In the genomic region with DNA sequence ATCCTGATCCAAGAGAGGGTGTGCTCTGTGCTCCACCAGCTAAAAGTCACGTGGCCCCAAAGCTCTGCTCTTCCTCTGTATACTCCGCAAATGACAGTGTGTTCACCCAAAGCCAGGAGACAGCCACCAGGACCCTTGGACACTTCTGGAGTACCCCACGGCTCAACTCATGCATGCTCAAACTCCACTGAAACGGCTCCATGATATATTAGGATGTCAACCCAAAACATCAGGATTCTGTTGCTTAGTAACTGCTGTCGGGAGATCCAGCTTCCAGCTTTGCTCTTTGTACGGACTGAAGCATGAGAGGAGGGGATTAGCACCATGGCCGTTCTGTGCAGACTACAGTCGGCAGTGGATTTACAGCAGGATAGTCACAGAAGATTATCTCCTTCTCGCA, we compare ENCODE assay signal across 15 mouse cellular contexts.
DNase-seq lines count a peak whose midpoint lies in the region; ATAC-seq lines count a peak whose summit lies in the region.
"Had no signal": no experiment of that assay in that cellular context is flagged by ENCODE, and none has a peak within 500 bp of the region (broad histone marks: within the 10 kb centered on the region; RNA-seq: fewer than 3 reads in every experiment).

No protein-coding gene starts in this region.

- peak; percentile 40 for DNase-seq in hindbrain, embryonic 14.5 days (ENCODE audit: low spot score)
- DNase-seq in forebrain, embryonic 14.5 days (ENCODE audit: low spot score) = peak; percentile 56
- peak; percentile 79 for DNase-seq in midbrain, embryonic 14.5 days
- DNase-seq in retina, postnatal 1 day = peak; percentile 67
- DNase-seq in lung, postnatal 4 days = no peak
- DNase-seq: adrenal gland, postnatal 10 days; gastrocnemius, postnatal 36 days; layer of hippocampus, postnatal 36 days had no signal

- H3K27me3 ChIP-seq in hindbrain, embryonic 14.5 days (ENCODE audit: control insufficient read depth, insufficient read depth, low read length) = no peaks in the 10 kb centered on the region
- no peaks in the 10 kb centered on the region for H3K27me3 ChIP-seq in hindbrain, embryonic 13.5 days
- H3K27me3 ChIP-seq in forebrain, embryonic 14.5 days (replicated peaks; ENCODE audit: control insufficient read depth, insufficient read depth, low read length) = no peaks in the 10 kb centered on the region
- no peaks in the 10 kb centered on the region for H3K27me3 ChIP-seq in midbrain, embryonic 14.5 days (ENCODE audit: control insufficient read depth, insufficient read depth, low read length)
- no peaks in the 10 kb centered on the region for H3K27me3 ChIP-seq in kidney, embryonic 15.5 days
- H3K27me3 ChIP-seq: embryonic facial prominence, embryonic 15.5 days; limb, embryonic 12.5 days; liver, embryonic 15.5 days had no signal

- no peak overlapping the region for H3K4me2 ChIP-seq in hindbrain, embryonic 14.5 days (replicated peaks)
- H3K4me2 ChIP-seq in hindbrain, embryonic 13.5 days = no peak overlapping the region
- H3K4me2 ChIP-seq in forebrain, embryonic 14.5 days (ENCODE audit: low read length) = 0 out of 2 replicates have a peak overlapping the region, but pooled peaks have one; percentile 16
- peak overlapping the region; percentile 34 for H3K4me2 ChIP-seq in midbrain, embryonic 14.5 days (ENCODE audit: low read length)
- no peak overlapping the region for H3K4me2 ChIP-seq in kidney, embryonic 15.5 days
- H3K4me2 ChIP-seq: embryonic facial prominence, embryonic 15.5 days; limb, embryonic 12.5 days; liver, embryonic 15.5 days had no signal

- ATAC-seq in hindbrain, embryonic 14.5 days (ENCODE audit: low FRiP score) = 0 out of 2 replicates have a peak, but pooled peaks have one; percentile 34
- no peak for ATAC-seq in hindbrain, embryonic 13.5 days (ENCODE audit: low FRiP score)
- ATAC-seq in forebrain, embryonic 14.5 days = 0 out of 2 replicates have a peak, but pooled peaks have one; percentile 37
- ATAC-seq in midbrain, embryonic 14.5 days (ENCODE audit: low FRiP score, low TSS enrichment) = peak; percentile 57; the same call in 1 of the 2 replicates
- no peak for ATAC-seq in kidney, embryonic 15.5 days (replicated peaks; ENCODE audit: low FRiP score)

- 31% methylated on average over 9 of the region's 9 CpGs for WGBS in hindbrain, embryonic 14.5 days
- 33% methylated on average over 9 of the region's 9 CpGs for WGBS in hindbrain, embryonic 13.5 days
- WGBS in forebrain, embryonic 14.5 days = 15% methylated on average over 9 of the region's 9 CpGs
- 7% methylated on average over 9 of the region's 9 CpGs for WGBS in midbrain, embryonic 14.5 days
- 57% methylated on average over 9 of the region's 9 CpGs for WGBS in kidney, embryonic 15.5 days

- peaks cover 37% of the 10 kb centered on the region for H3K36me3 ChIP-seq in hindbrain, embryonic 14.5 days (replicated peaks; ENCODE audit: control insufficient read depth, insufficient read depth)
- H3K36me3 ChIP-seq in hindbrain, embryonic 13.5 days = peaks cover 23% of the 10 kb centered on the region
- peaks cover 6% of the 10 kb centered on the region; the same call in 1 of the 2 replicates for H3K36me3 ChIP-seq in forebrain, embryonic 14.5 days (ENCODE audit: control insufficient read depth, insufficient read depth, low read length)
- peaks cover 14% of the 10 kb centered on the region for H3K36me3 ChIP-seq in midbrain, embryonic 14.5 days (ENCODE audit: control insufficient read depth, insufficient read depth, low read length)
- H3K36me3 ChIP-seq in kidney, embryonic 15.5 days = 0 out of 2 replicates have a peak, but pooled peaks cover 6% of the 10 kb centered on the region
- H3K36me3 ChIP-seq: embryonic facial prominence, embryonic 15.5 days had no signal

- no peak overlapping the region for H3K9ac ChIP-seq in hindbrain, embryonic 14.5 days
- no peak overlapping the region for H3K9ac ChIP-seq in hindbrain, embryonic 13.5 days
- H3K9ac ChIP-seq in forebrain, embryonic 14.5 days (ENCODE audit: low read length) = no peak overlapping the region
- H3K9ac ChIP-seq in midbrain, embryonic 14.5 days (replicated peaks; ENCODE audit: low read length) = peak overlapping the region; percentile 23; the same call in 1 of the 2 replicates
- H3K9ac ChIP-seq in kidney, embryonic 15.5 days = no peak overlapping the region
- H3K9ac ChIP-seq: embryonic facial prominence, embryonic 15.5 days; limb, embryonic 12.5 days; liver, embryonic 15.5 days had no signal

- H3K4me1 ChIP-seq in hindbrain, embryonic 14.5 days (replicated peaks; ENCODE audit: control insufficient read depth, insufficient read depth, low read length) = peaks cover 13% of the 10 kb centered on the region
- H3K4me1 ChIP-seq in hindbrain, embryonic 13.5 days (replicated peaks) = peaks cover 21% of the 10 kb centered on the region
- peaks cover 21% of the 10 kb centered on the region for H3K4me1 ChIP-seq in forebrain, embryonic 14.5 days (ENCODE audit: control insufficient read depth, insufficient read depth, low read length)
- H3K4me1 ChIP-seq in midbrain, embryonic 14.5 days (ENCODE audit: control insufficient read depth, insufficient read depth, low read length) = peaks cover 22% of the 10 kb centered on the region
- H3K4me1 ChIP-seq in kidney, embryonic 15.5 days = 0 out of 2 replicates have a peak, but pooled peaks cover 3% of the 10 kb centered on the region

- no peaks in the 10 kb centered on the region for H3K9me3 ChIP-seq in hindbrain, embryonic 14.5 days (ENCODE audit: control insufficient read depth, low read length)
- H3K9me3 ChIP-seq in hindbrain, embryonic 13.5 days = no peaks in the 10 kb centered on the region
- H3K9me3 ChIP-seq in forebrain, embryonic 14.5 days (replicated peaks; ENCODE audit: control insufficient read depth, low read length) = no peaks in the 10 kb centered on the region
- H3K9me3 ChIP-seq in midbrain, embryonic 14.5 days (ENCODE audit: control insufficient read depth, low read length) = no peaks in the 10 kb centered on the region
- H3K9me3 ChIP-seq in kidney, embryonic 15.5 days (replicated peaks) = no peaks in the 10 kb centered on the region
- H3K9me3 ChIP-seq: embryonic facial prominence, embryonic 15.5 days; limb, embryonic 12.5 days; liver, embryonic 15.5 days had no signal

- H3K27ac ChIP-seq in hindbrain, embryonic 14.5 days = 0 out of 2 replicates have a peak overlapping the region, but pooled peaks have one; percentile 23
- no peak overlapping the region; the same call in 1 of the 2 replicates for H3K27ac ChIP-seq in hindbrain, embryonic 13.5 days
- H3K27ac ChIP-seq in forebrain, embryonic 14.5 days (ENCODE audit: low read depth, low read length) = peak overlapping the region; percentile 33; the same call in 1 of the 2 replicates
- H3K27ac ChIP-seq in midbrain, embryonic 14.5 days (replicated peaks; ENCODE audit: low read depth, low read length) = peak overlapping the region; percentile 78
- no peak overlapping the region for H3K27ac ChIP-seq in kidney, embryonic 15.5 days
- H3K27ac ChIP-seq: embryonic facial prominence, embryonic 15.5 days; kidney, postnatal 0 days; limb, embryonic 12.5 days; liver, embryonic 15.5 days; stomach, postnatal 0 days had no signal

- H3K4me3 ChIP-seq in hindbrain, embryonic 14.5 days (replicated peaks; ENCODE audit: low read length) = no peak overlapping the region
- no peak overlapping the region for H3K4me3 ChIP-seq in hindbrain, embryonic 13.5 days
- H3K4me3 ChIP-seq in forebrain, embryonic 14.5 days (ENCODE audit: low read depth, low read length) = no peak overlapping the region
- no peak overlapping the region for H3K4me3 ChIP-seq in midbrain, embryonic 14.5 days (replicated peaks; ENCODE audit: low read depth, low read length)
- no peak overlapping the region for H3K4me3 ChIP-seq in kidney, embryonic 15.5 days (replicated peaks)
- H3K4me3 ChIP-seq: embryonic facial prominence, embryonic 15.5 days; limb, embryonic 12.5 days; liver, embryonic 15.5 days had no signal

Comparison
In these comparisons a context has a peak if more than half of its experiments do, and no peak if none do; other contexts are left out.
1. ATAC-seq: peak in hindbrain, embryonic 14.5 days (single experiment), forebrain, embryonic 14.5 days (single experiment) and midbrain, embryonic 14.5 days (single experiment); none in hindbrain, embryonic 13.5 days (single experiment) and kidney, embryonic 15.5 days (single experiment).
2. H3K27ac ChIP-seq: peak in hindbrain, embryonic 14.5 days (single experiment), forebrain, embryonic 14.5 days (single experiment) and midbrain, embryonic 14.5 days (single experiment); none in hindbrain, embryonic 13.5 days (single experiment) and kidney, embryonic 15.5 days (single experiment).
3. DNase-seq: peak in hindbrain, embryonic 14.5 days (single experiment), forebrain, embryonic 14.5 days (single experiment), midbrain, embryonic 14.5 days (single experiment) and retina, postnatal 1 day (single experiment); none in lung, postnatal 4 days (0 of 2).
4. H3K4me2 ChIP-seq: peak in forebrain, embryonic 14.5 days (single experiment) and midbrain, embryonic 14.5 days (single experiment); none in hindbrain, embryonic 14.5 days (single experiment), hindbrain, embryonic 13.5 days (single experiment) and kidney, embryonic 15.5 days (single experiment).